Mouse (Mus musculus) NIH3T3 (cell line): ENCODE data around the gene Tmx4.
"Not testable (repeated sequence)": the region's sequence is repeated elsewhere in the genome, so short reads cannot be mapped to it uniquely, and the experiment has no call there.

Experiments
- DNase-seq: peaks from one replicate; pipeline ENCODE4 v3.0.0-alpha.2; 2012; ENCODE audit warnings: low read depth

Gene Tmx4

GRCm38 (mm10) chr2:134643514-134644300 is at the start of gene Tmx4:
Gene Tmx4, minus strand, starts transcription at chr2:134644145.
- peak; percentile 99 for DNase-seq

- DNase-seq, result no peak
Measured at GRCm38 (mm10) chr2:134692125-134692524, 48.2 kb upstream of the Tmx4 start.

DNA sequence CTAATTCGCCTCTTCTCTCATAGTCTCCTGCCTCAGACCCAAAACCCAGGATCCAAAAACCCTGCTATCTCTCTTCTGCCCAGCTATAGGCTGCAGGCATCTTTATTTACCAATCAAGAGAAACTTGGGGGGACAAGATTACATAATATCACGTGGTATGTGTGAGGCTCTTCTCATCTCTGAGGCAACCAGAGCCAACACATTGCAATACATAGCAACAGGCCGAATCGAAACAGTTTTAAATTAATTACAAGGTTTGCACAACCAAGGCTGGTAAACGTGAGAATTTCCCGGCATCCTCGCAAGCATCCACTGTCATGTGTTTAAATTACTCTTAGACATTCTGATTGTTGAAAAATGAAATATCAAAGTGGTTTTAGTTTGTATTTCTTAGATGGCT is 47.1 kb upstream of the Tmx4 start:
- DNase-seq, result no peak

DNA sequence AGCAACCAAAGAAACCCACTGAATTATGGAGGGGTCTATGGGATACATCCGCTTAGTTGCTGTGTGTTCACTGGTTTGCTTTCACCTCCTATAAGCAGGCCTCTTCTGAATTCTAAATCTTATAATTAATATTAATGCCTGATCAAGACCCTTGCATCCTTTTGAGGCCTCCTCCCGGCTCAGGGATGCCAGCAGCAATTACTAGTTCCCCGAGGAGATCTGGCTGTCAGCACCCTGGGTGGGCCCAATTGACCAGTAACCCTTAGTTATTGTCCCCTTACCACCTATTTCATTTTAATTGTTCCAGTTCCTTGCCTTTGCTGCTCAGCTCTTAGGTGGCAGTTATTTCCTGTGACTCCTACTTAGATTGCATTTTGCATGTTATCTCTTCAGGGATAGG is 38.4 kb upstream of the Tmx4 start:
- DNase-seq, result no peak

GRCm38 (mm10) chr2:134681271-134681961 is 37.5 kb upstream of the Tmx4 start:
- DNase-seq, result peak; percentile 76

GRCm38 (mm10) chr2:134679567-134679966 is 35.6 kb upstream of the Tmx4 start:
- DNase-seq, result no peak

DNA sequence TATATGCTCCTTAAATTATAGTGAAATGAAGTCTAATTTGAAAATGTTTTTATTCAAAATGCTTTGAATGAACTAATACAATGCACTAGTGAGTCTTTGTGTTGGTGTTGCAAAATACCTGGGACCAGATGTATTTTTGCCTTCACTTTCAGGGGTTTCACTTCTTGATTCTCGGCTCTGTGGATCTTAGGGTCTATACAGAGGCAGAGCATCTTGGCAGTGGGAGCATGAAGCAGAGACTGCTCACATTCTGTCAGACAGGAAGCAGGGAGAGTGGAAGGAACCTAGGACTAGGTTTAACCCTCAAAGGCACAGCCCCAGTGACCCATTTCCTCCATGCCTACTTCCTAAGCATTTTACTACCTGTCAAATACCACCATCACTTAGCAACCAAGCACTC is 31.5 kb upstream of the Tmx4 start:
- no peak for DNase-seq

GRCm38 (mm10) chr2:134673604-134674003 is 29.7 kb upstream of the Tmx4 start:
- peak; percentile 64 for DNase-seq

GRCm38 (mm10) chr2:134656477-134656876 is 12.5 kb upstream of the Tmx4 start:
- DNase-seq, result no peak

- DNase-seq, result no peak
Measured at GRCm38 (mm10) chr2:134654668-134655067, 10.7 kb upstream of the Tmx4 start.

DNA sequence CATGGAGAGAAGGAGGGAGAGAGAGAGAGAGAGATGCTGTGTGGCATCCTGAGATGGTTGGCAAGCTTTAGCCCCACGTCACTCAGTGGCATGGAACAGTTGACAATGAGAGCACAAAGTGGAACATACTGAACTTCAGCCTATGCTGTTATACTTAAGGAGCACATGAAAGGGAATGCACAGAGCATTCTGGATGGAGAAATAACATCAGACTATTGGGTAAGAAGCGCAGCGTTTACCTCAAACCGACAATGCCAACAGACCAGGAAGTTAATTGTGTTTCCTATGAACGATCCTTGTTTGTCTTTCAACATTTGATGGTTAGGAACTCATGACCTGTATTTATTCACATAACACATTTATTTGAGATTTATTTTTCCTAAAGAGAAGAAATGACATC is 8.8 kb upstream of the Tmx4 start:
- DNase-seq, result no peak

- DNase-seq, result no peak
Measured at GRCm38 (mm10) chr2:134648999-134649398, 5.1 kb upstream of the Tmx4 start.

- no peak for DNase-seq
Measured at GRCm38 (mm10) chr2:134645752-134646151, 1.8 kb upstream of the Tmx4 start.

- DNase-seq, result peak; percentile 28
Measured at GRCm38 (mm10) chr2:134645166-134645565, 1.2 kb upstream of the Tmx4 start.

GRCm38 (mm10) chr2:134644301-134644912 is 462 bp upstream of the Tmx4 start:
- DNase-seq, result no peak

GRCm38 (mm10) chr2:134642377-134642776 is 1.6 kb downstream of the Tmx4 start:
- no peak for DNase-seq

GRCm38 (mm10) chr2:134641372-134641771 is 2.6 kb downstream of the Tmx4 start:
- no peak for DNase-seq

DNA sequence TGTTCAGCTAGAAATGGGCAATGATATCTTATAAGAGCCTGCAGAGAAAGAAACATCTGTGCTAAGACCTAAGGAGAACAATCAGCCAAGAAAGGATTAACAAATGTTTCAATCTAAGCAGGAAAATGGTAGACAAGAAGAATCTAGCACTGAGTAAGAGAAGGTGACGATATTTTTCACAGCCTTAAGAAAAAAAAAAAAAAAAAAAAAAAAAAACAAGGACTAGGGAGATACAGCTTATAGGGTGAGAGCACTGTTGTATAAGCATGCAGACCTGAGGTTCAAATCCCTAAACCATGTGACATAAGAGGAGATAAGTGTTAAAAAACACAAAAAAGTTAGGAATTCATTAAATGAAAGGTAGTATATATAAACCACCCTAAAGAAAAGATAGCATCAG is 3.5 kb downstream of the Tmx4 start:
- DNase-seq, result no peak

GRCm38 (mm10) chr2:134628541-134628940 is 15.4 kb downstream of the Tmx4 start:
- not testable (repeated sequence) for DNase-seq

DNA sequence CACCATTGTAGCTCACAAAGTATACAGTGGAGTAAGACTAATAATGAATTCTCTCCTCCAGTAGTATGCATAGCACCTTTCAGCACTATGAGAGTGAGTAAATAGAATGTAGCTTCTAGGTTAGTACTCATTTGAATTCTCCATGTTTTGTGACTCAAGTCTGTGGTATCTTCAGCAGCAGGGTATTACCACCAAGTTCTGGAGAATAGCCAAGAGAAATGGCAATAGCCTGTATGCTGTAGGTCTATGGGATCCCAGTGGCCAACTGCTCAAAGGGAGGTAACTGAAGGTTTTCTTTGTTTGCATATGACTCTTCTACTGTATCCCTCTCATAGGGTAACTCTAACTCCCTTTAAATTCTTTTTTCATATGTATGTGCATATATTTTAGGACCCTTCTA is 39.0 kb downstream of the Tmx4 start:
- DNase-seq, result peak; percentile 53

GRCm38 (mm10) chr2:134591081-134591694 is 52.8 kb downstream of the Tmx4 start:
- DNase-seq, result no peak

- no peak for DNase-seq
Measured at GRCm38 (mm10) chr2:134585243-134585642, 58.7 kb downstream of the Tmx4 start.

GRCm38 (mm10) chr2:134559422-134559821 is 84.5 kb downstream of the Tmx4 start:
- no peak for DNase-seq
